Mouse (Mus musculus) gastrocnemius, postnatal 14 days (tissue): ENCODE results near the gene Gpx7. TPM values are rescaled to one million over a fixed set of nuclear protein-coding genes. Genes with fewer than 3 reads are reported as not detected.
"Not testable (repeated sequence)": the region's sequence is repeated elsewhere in the genome, so short reads cannot be mapped to it uniquely, and the experiment has no call there.

Source experiments
- DNase-seq: peaks from one replicate; pipeline ENCODE4 v3.0.0; 2021; ENCODE audit warnings: mixed read lengths
- intact Hi-C: fragments of 180-260 bp; cut with DNase I; formaldehyde crosslinking; loops from one replicate; pipeline ENCODE4 v1.15.1; 2025; ENCODE audit warnings: low total_unique reads
- total RNA-seq, 2 experiments: library from RNA; stranded (reverse); gene quantifications; 2 replicates each; pipeline ENCODE4 v1.2.3; 2021

Gene Gpx7
- total RNA-seq, 2 experiments from 2014 or later: 12.8 to 17.8 TPM

DNA sequence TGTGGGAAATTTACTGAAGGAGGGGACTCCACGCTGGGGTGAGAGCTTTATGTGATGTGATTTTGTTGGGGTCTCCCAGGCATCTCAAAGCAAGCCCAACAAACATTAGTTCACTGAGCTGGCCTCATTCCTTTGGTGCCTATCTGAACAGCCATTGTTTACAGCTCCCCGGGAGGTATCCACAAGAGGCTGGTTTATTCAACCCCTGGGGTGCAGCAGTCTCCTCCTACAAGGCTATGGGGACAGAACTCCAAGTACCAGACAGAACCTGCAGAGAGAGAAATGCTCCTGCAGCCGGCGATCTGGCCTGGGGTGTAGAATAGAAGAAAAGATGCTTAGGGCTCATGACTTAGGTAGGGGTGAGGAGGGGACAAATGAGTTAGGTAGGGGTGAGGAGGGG, 48.3 kb downstream of the Gpx7 start:
- intact Hi-C loops: no loop called here
- DNase-seq: no peak

DNA sequence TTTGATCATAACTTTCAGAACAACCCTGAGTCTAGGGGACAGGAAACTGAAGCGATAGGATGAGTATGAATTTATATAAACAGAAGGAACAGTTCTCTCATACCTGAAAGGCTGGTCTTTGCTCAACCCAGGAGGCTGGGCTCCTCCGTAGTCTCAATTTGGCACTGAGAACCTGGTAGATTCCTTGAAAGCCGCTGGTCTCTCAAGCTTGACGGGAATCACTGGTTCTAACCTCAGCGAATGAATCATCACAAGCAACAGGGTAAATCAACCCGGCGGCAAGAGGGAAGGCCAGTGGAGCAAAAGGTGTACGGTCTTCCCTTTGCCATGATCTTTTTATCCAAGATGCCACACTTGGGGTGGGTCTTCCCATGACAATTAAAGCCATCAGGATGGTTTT, 49.3 kb downstream of the Gpx7 start:
- no peak for DNase-seq
- intact Hi-C loops: no loop called here

GRCm38 (mm10) chr4:108353591-108353990, 53.2 kb downstream of the Gpx7 start:
- intact Hi-C loops, DNase-seq: not testable (repeated sequence)

DNA sequence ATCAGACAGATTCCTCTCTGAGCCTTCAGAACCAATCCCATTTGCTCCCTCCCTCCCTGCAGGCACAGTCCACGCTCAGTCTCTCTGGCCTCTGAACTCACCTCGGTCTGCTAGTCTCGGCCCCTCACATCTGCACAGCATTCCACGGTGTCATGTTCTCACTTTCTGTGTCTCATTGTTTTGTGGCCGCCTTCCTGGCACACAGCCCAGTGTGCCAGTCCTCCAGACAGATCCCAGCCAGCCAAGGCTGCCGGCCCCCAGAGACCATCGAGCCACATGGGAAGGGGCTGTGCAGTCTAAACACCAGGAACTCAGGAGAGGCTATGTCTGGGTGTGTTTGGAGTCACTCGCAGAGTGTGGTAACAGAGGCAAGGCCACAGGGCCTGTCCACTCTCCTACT, 55.9 kb downstream of the Gpx7 start:
- intact Hi-C loops: no loop called here

More for the DNA sequence above, 55.9 kb downstream of the Gpx7 start:
- DNase-seq: no peak

Other genes starting within 250 kb of the Gpx7 start
- 1 to 10 TPM; 3.3 to 3.7 TPM for gene Echdc2, start 241.5 kb downstream of the Gpx7 start, total RNA-seq
- under 1 TPM; 0.37 to 0.66 TPM for gene Zyg11a, start 188.9 kb downstream of the Gpx7 start, total RNA-seq
- 10 to 100 TPM; 37.7 to 38.7 TPM for gene Zyg11b, start 105.9 kb downstream of the Gpx7 start, total RNA-seq
- gene Coa7, start 78.8 kb downstream of the Gpx7 start, total RNA-seq: 10 to 100 TPM; 29.0 to 31.3 TPM
- gene Shisal2a, start 23.6 kb downstream of the Gpx7 start, total RNA-seq: not detected
- 10 to 100 TPM; 13.0 to 17.3 TPM for gene Tut4, start 52.5 kb upstream of the Gpx7 start, total RNA-seq
- gene Prpf38a, start 172.4 kb upstream of the Gpx7 start, total RNA-seq: 10 to 100 TPM; 15.6 to 17.4 TPM
- under 1 TPM; 0.16 to 0.33 TPM for gene Orc1, start 172.5 kb upstream of the Gpx7 start, total RNA-seq
- gene Cc2d1b, start 213.0 kb upstream of the Gpx7 start, total RNA-seq: 10 to 100 TPM; 16.8 to 17.2 TPM